Mouse (Mus musculus): ENCODE data around the gene Klrb1b. TPM values are rescaled to one million over a fixed set of nuclear protein-coding genes. Genes with fewer than 3 reads are reported as not detected.
"Not testable (repeated sequence)": the region's sequence is repeated elsewhere in the genome, so short reads cannot be mapped to it uniquely, and the experiment has no call there.

The Klrb1b gene
- polyA plus RNA-seq, 1 experiment from 2014 or later, result 0.15 TPM

DNA sequence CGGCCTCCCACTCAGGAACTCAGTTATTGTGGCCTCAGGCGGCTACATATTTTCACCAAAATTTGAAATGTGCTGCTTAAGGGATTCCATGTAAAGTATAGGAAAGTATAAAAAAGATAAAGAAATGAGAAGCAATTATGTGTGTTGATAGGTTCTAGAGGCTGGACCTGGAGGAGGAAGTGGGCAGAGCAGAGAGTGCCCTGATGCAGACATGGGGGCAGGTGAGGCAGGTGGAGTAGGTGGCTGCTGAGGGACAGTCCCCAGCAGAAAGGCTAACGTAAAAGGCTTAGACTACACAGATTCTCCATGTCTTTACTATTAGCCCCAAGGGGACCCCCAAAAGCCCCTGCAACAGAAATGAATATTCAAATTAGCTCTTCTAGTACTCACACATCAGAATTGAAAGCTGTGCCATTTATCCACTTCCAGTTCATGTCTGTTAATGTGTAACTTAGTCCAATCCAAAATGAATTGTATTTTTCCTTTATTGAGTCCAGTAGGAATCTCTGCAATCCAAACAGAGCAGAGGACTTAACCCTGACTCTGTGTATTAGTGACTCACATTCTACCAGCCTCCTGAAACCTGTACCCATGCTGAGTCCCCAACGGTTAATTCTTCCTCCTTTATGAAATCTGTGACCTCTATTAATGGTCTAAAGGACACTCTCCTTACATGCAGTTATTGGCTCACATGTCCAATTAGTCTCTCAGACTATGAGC is 7.9 kb downstream of the Klrb1b start:
- H3K4me3 ChIP-seq, result no peak overlapping the region
- H3K4me1 ChIP-seq (replicated peaks), result no peaks in the 10 kb centered on the region
- H3K4me2 ChIP-seq, result no peak overlapping the region
- H3K9ac ChIP-seq, result no peak overlapping the region
- H3K9me3 ChIP-seq (replicated peaks), result no peaks in the 10 kb centered on the region
- no peaks in the 10 kb centered on the region for H3K36me3 ChIP-seq
- no peak overlapping the region for H3K27ac ChIP-seq
- no peaks in the 10 kb centered on the region for H3K27me3 ChIP-seq
- ATAC-seq (replicated peaks; ENCODE audit: insufficient number of reproducible peaks, insufficient read depth, low FRiP score, low read depth), result no peak
- 78% methylated on average over 4 of the region's 4 CpGs for WGBS

- H3K4me1 ChIP-seq (replicated peaks), result 0 out of 2 replicates have a peak, but pooled peaks cover under 1% of the 10 kb centered on the region
- no peak overlapping the region for H3K27ac ChIP-seq
- H3K4me3 ChIP-seq, result no peak overlapping the region
- H3K9ac ChIP-seq, result no peak overlapping the region
- no peaks in the 10 kb centered on the region for H3K27me3 ChIP-seq
- no peak for ATAC-seq (replicated peaks; ENCODE audit: insufficient number of reproducible peaks, insufficient read depth, low FRiP score, low read depth)
- no peaks in the 10 kb centered on the region for H3K36me3 ChIP-seq
- H3K4me2 ChIP-seq, result no peak overlapping the region
- 86% methylated on average over 5 of the region's 5 CpGs for WGBS
- H3K9me3 ChIP-seq (replicated peaks), result no peaks in the 10 kb centered on the region
Measured at GRCm38 (mm10) chr6:128808532-128808931, 17.6 kb downstream of the Klrb1b start.

- 60% methylated on average over 3 of the region's 3 CpGs for WGBS
- H3K27me3 ChIP-seq, result no peaks in the 10 kb centered on the region
- H3K9me3 ChIP-seq (replicated peaks), result no peaks in the 10 kb centered on the region
- ATAC-seq (replicated peaks; ENCODE audit: insufficient number of reproducible peaks, insufficient read depth, low FRiP score, low read depth), result no peak
- H3K4me1 ChIP-seq (replicated peaks), result 0 out of 2 replicates have a peak, but pooled peaks cover 6% of the 10 kb centered on the region
- H3K9ac ChIP-seq, result no peak overlapping the region
- no peak overlapping the region for H3K4me3 ChIP-seq
- H3K4me2 ChIP-seq, result no peak overlapping the region
- no peak overlapping the region for H3K27ac ChIP-seq
- no peaks in the 10 kb centered on the region for H3K36me3 ChIP-seq
Measured at GRCm38 (mm10) chr6:128807021-128807420, 19.1 kb downstream of the Klrb1b start.

- H3K27ac ChIP-seq; H3K36me3 ChIP-seq; H3K4me3 ChIP-seq; H3K4me1 ChIP-seq (replicated peaks); ATAC-seq (replicated peaks; ENCODE audit: insufficient number of reproducible peaks, insufficient read depth, low FRiP score, low read depth); H3K9ac ChIP-seq; H3K27me3 ChIP-seq; H3K9me3 ChIP-seq (replicated peaks): not testable (repeated sequence)
- peak overlapping the region; percentile 11; the same call in 1 of the 2 replicates for H3K4me2 ChIP-seq
- WGBS, result 60% methylated on average over 7 of the region's 7 CpGs
Measured at GRCm38 (mm10) chr6:128804823-128805640, 21.1 kb downstream of the Klrb1b start.

DNA sequence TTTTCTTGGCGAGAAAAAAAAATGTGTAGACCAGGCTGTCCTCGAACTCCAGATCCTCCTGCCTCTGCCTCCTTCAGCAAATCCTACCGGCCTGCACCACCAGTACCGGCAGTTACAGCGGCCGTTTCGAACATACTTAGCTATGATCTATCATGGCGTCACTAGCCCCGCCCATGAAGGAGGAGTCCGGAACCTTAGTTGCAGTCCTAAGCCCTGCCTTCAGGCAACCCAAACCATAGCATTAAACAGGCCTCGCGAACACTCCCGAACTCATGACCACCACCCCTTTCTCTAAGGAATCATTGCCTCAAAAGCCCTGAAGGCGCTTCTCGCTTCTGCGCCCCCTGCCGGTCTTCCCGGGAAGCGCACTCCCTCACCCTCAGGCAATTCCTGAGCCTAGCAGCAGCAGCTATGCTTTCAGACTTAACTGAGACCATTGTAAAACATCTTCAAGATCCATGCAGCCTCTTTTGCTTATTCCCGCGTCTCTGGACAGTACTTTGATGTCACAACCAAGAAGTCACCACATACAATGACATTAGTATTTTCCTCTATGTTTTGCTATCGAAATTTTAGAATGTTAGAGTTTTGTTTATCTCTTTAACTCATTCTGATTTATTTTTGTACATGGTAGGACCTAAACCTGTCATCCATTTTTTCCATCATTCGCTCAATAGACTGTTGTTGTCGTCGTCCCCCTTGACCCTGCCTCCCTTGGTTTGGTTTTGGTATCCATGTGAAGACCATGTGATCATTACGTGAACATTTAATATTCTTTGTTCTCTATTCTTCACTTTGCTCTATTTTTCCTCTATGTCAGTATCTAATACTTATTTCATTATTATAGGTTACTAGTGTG is 22.9 kb downstream of the Klrb1b start:
- peak overlapping the region; percentile 68 for H3K27ac ChIP-seq
- H3K4me2 ChIP-seq, result peak overlapping the region; percentile 76
- WGBS, result 6% methylated on average over 26 of the region's 26 CpGs
- peaks cover 7% of the 10 kb centered on the region for H3K4me1 ChIP-seq (replicated peaks)
- H3K9me3 ChIP-seq (replicated peaks), result no peaks in the 10 kb centered on the region
- peak; percentile 94 for ATAC-seq (replicated peaks; ENCODE audit: insufficient number of reproducible peaks, insufficient read depth, low FRiP score, low read depth)
- peak overlapping the region; percentile 60 for H3K9ac ChIP-seq
- H3K4me3 ChIP-seq, result peak overlapping the region; percentile 57
- no peaks in the 10 kb centered on the region for H3K27me3 ChIP-seq
- no peaks in the 10 kb centered on the region for H3K36me3 ChIP-seq

DNA sequence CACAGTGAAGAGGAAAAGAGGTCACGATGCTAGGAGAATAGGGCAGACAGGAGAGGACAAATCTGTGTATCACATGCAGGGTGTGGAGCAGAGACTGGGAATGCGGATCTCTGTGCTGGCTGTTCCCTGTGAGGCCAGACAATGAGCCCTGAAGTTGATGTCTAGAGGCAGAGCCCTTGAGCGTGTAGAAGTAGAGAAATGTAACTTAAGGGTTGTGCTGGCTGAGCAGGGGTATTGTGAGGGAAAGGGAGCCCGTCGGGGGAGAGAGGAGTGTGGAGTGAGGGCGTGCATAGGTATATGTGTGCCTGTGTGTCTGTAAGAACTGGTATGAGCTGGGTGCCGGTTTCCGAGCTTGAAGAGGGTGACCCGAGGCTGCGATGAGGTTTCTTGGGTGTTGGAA is 23.6 kb downstream of the Klrb1b start:
- Histone ChIP-seq H3K9ac (peak overlapping the region; percentile 60), H3K27me3 (no peaks in the 10 kb centered on the region), H3K4me1 (replicated peaks) (peaks cover 14% of the 10 kb centered on the region), H3K4me2 (peak overlapping the region; percentile 76), H3K4me3 (peak overlapping the region; percentile 57), H3K27ac (peak overlapping the region; percentile 68), H3K36me3 (no peaks in the 10 kb centered on the region), H3K9me3 (replicated peaks) (no peaks in the 10 kb centered on the region)
- 14% methylated on average over 10 of the region's 10 CpGs for WGBS
- peak; percentile 12 for ATAC-seq (replicated peaks; ENCODE audit: insufficient number of reproducible peaks, insufficient read depth, low FRiP score, low read depth)

GRCm38 (mm10) chr6:128800696-128801095 is 25.4 kb downstream of the Klrb1b start:
- 74% methylated on average over 5 of the region's 5 CpGs for WGBS
- ATAC-seq (replicated peaks; ENCODE audit: insufficient number of reproducible peaks, insufficient read depth, low FRiP score, low read depth); H3K9ac ChIP-seq; H3K27ac ChIP-seq; H3K27me3 ChIP-seq; H3K4me3 ChIP-seq; H3K9me3 ChIP-seq (replicated peaks); H3K4me2 ChIP-seq; H3K36me3 ChIP-seq: not testable (repeated sequence)
- H3K4me1 ChIP-seq (replicated peaks), result peaks cover 14% of the 10 kb centered on the region

DNA sequence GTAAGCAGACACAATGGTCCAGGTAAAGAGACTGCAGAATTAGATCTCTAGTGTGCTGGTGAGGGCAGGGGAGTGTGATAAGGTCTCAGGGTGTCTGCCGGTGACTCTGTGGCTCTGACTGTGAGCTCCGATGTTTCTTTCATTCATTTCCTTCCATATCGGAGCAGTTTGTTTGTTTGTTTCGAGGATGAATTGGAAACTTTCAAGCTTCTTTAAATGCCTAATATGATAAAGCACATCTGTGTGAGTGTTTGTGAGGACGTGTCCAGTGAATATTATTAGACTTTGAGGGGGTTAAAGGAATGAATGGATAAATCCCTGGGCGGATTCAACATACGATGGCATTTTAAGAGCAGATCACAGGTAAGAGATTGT is 26.2 kb downstream of the Klrb1b start:
- ATAC-seq (replicated peaks; ENCODE audit: insufficient number of reproducible peaks, insufficient read depth, low FRiP score, low read depth), result no peak
- Histone ChIP-seq H3K4me2 (peak overlapping the region; percentile 63), H3K9me3 (replicated peaks) (no peaks in the 10 kb centered on the region), H3K36me3 (no peaks in the 10 kb centered on the region), H3K4me1 (replicated peaks) (peaks cover 14% of the 10 kb centered on the region), H3K27ac (peak overlapping the region; percentile 90; the same call in 1 of the 2 replicates), H3K9ac (no peak overlapping the region), H3K4me3 (peak overlapping the region; percentile 78), H3K27me3 (no peaks in the 10 kb centered on the region)
- WGBS, result 25% methylated on average over 7 of the region's 7 CpGs

- under 1% methylated on average over 49 of the region's 49 CpGs for WGBS
- Histone ChIP-seq H3K4me3 (peak overlapping the region; percentile 78), H3K27ac (peak overlapping the region; percentile 90), H3K4me2 (peak overlapping the region; percentile 63), H3K9ac (peak overlapping the region; percentile 72), H3K4me1 (replicated peaks) (peaks cover 14% of the 10 kb centered on the region)
- ATAC-seq (replicated peaks; ENCODE audit: insufficient number of reproducible peaks, insufficient read depth, low FRiP score, low read depth), result peak; percentile 55
- H3K9me3 ChIP-seq (replicated peaks); H3K27me3 ChIP-seq; H3K36me3 ChIP-seq: not testable (repeated sequence)
Measured at GRCm38 (mm10) chr6:128799144-128799895, 26.8 kb downstream of the Klrb1b start.

DNA sequence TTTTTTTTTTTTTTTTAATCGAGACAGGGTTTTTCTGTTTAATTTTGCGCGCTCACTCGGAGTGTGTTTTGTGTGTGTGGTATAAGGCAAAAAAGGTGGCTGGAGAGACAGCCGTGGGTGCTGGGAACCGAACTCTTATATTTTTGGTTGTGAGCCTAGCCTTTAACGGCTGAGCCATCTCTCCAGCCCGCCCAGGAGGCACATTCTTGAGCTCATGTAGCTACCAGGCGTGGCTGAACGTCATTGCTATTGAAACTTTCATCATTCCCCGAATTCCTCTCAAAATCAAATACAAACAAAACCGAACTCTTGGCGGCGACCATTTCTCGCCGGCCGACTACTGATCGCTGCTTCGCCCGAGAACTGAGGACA is 27.4 kb downstream of the Klrb1b start:
- Histone ChIP-seq H3K4me1 (replicated peaks) (peaks cover 15% of the 10 kb centered on the region), H3K27ac (peak overlapping the region; percentile 90), H3K4me3 (peak overlapping the region; percentile 78), H3K9ac (peak overlapping the region; percentile 72), H3K4me2 (peak overlapping the region; percentile 63)
- not testable (repeated sequence) for H3K36me3 ChIP-seq; H3K27me3 ChIP-seq; H3K9me3 ChIP-seq (replicated peaks)
- under 1% methylated on average over 20 of the region's 20 CpGs for WGBS
- ATAC-seq (replicated peaks; ENCODE audit: insufficient number of reproducible peaks, insufficient read depth, low FRiP score, low read depth), result peak; percentile 33; the same call in 1 of the 2 replicates

All from heart, embryonic 15.5 days (tissue).